Mouse (Mus musculus): ENCODE results near the gene Gtpbp3. TPM values are rescaled to one million over a fixed set of nuclear protein-coding genes. Genes with fewer than 3 reads are reported as not detected.

Gtpbp3 gene
- polyA plus RNA-seq, 1 experiment from 2014 or later: 21.3 TPM

DNA sequence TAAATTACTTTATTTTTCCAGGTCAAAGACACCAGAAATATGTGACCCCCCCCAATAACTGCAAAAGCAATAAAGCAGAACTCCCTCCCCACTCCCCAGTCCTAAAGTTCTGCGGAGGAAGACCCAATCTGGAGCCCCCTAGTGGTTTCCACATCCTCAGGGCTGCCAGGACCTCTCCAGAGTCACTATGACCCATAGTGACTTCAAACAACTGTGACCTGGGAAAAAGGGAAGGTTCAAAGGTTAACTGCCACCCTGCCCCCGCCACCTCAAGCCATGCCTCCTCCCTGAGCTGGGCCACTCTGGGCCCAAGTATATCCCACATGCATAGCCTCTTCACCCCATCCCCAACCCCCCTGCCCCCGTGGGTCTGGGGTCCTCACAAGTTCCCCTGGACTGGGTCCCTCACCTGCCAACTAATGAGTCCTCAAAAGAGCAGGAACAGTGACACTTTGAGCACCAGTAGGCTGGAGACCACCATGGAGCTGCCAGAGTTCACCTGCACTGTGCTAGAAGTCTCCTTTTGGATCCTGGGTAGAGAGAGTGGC is 46.4 kb downstream of the Gtpbp3 start:
- H3K27me3 ChIP-seq (ENCODE audit: poor library complexity, severe bottlenecking): peaks cover 43% of the 10 kb centered on the region
- 36% methylated on average over 3 of the region's 3 CpGs for WGBS
- H3K27ac ChIP-seq: no peak overlapping the region
- H3K9me3 ChIP-seq: no peaks in the 10 kb centered on the region
- H3K4me3 ChIP-seq: no peak overlapping the region
- H3K36me3 ChIP-seq (replicated peaks): no peaks in the 10 kb centered on the region
- H3K4me1 ChIP-seq: peaks cover 16% of the 10 kb centered on the region
- DNase-seq (ENCODE audit: extremely low spot score, low spot score): no peak

DNA sequence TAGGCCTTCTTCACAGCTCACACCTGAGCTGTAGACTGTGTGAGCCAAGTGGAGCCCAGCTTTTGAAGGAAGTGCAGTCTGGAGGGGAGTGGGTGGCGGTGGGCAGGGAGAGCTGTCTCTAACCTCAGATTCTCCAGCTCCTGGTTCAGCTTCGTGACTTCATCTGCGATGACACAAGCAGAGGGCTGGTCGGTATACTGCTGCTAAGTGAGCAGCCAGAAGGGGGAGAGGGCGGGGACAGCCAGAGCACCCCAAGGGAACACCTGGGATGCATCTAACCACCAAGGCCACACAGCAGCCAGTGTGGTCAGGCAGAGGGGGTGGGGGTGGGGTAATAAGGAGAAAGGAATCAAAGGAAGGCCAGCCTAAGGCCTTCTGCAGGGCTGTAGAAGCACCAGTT is 47.8 kb downstream of the Gtpbp3 start:
- Histone ChIP-seq H3K27me3 (ENCODE audit: poor library complexity, severe bottlenecking) (peaks cover 43% of the 10 kb centered on the region), H3K36me3 (replicated peaks) (no peaks in the 10 kb centered on the region), H3K4me3 (no peak overlapping the region), H3K4me1 (peaks cover 16% of the 10 kb centered on the region), H3K27ac (no peak overlapping the region), H3K9me3 (no peaks in the 10 kb centered on the region)
- WGBS: 66% methylated on average over 5 of the region's 5 CpGs
- DNase-seq (ENCODE audit: extremely low spot score, low spot score): no peak

DNA sequence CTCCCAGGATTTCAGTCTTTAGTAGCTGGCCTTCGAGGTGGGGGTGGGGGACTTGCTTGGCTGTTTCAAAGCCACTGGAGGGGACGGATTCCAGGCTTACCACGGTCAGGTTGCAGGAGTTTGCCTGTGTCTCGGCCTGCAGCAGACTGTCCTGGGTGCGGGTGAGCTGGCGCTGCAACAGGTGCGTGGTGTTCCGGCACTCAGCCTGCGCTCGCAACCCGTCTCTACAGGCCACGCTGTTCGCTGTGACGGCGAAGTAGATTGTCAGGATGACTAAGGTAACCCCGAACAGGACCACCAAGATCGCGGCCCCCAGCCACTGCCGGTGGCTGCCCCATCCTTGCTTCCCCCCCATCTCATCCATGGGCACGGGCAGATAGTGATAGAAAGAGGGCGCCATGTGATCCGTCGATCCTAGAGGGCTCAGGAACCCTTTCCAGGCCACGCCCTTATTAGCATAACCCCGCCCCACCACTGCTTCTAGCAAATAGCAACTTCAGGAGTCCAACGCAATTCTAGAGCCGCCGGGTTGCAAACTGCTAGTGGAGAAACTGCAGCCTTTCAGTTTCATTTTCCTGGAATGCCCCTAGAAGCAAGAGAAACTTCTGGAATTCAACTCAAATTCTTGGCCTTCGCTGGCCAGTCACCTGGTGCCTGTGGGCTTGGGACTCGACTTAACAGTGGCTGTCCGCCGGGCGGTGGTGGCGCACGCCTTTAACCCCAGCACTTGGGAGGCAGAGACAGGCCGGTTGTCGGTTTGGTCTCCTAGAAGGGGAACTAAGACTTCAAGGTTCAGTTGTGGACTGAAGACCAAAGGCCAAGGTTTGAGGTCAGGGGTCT is 49.3 kb downstream of the Gtpbp3 start, which contains the start of gene Bst2:
Bst2 (minus strand) TSS at position 429 of the 840 bp plus-strand sequence.
- peaks cover 43% of the 10 kb centered on the region for H3K27me3 ChIP-seq (ENCODE audit: poor library complexity, severe bottlenecking)
- no peaks in the 10 kb centered on the region for H3K36me3 ChIP-seq (replicated peaks)
- no peaks in the 10 kb centered on the region for H3K9me3 ChIP-seq
- H3K4me1 ChIP-seq: peaks cover 16% of the 10 kb centered on the region
- DNase-seq (ENCODE audit: extremely low spot score, low spot score): peak; percentile 76
- WGBS: 3% methylated on average over 37 of the region's 37 CpGs
- peak within 1 kb of the TSS; percentile 54 for H3K4me3 ChIP-seq
- H3K27ac ChIP-seq: peak within 1 kb of the TSS; percentile 66; the same call in 1 of the 2 replicates

DNA sequence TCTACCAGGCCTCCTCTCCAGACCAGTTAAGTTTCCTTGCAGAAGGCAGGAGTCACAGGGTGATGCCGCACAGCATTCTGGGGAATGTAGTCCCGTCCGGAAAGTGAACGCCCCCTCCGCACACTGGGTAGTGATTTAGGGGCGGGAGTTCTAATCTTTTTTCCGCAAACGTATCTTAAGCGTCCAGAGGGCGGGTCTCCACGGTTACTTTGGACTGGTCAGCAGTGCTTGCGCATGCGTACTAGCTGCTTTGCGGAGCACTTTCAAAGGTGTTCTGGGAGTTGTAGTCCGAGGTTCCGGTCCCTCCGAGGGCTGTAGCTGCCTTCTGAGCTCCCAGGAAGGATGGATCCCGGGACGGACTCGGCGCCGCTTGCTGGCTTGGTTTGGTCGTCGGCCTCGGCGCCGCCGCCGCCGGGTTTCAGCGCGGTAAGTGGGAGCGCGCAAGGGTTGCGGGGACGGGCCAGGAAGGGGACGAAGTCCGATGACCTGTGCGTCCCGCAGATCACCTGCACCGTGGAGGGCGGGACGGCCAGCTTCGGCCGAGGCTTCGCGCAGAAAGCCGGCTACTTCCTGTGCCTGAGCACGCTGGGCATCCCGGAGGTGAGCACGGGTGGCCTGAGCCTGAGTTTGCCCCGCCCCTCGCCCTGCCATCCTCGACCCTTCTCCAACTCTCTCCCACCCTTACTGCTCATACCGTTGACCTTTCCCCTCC is 54.9 kb downstream of the Gtpbp3 start, which contains the start of gene Mvb12a:
Mvb12a (plus strand) TSS at position 291 of the 712 bp plus-strand sequence.
- Histone ChIP-seq H3K4me1 (peaks cover 15% of the 10 kb centered on the region), H3K27ac (peak within 1 kb of the TSS; percentile 86), H3K4me3 (peak within 1 kb of the TSS; percentile 87), H3K36me3 (replicated peaks) (peaks cover 27% of the 10 kb centered on the region), H3K27me3 (ENCODE audit: poor library complexity, severe bottlenecking) (peaks cover 9% of the 10 kb centered on the region), H3K9me3 (no peaks in the 10 kb centered on the region)
- WGBS: under 1% methylated on average over 55 of the region's 55 CpGs
- DNase-seq (ENCODE audit: extremely low spot score, low spot score): peak; percentile 96

DNA sequence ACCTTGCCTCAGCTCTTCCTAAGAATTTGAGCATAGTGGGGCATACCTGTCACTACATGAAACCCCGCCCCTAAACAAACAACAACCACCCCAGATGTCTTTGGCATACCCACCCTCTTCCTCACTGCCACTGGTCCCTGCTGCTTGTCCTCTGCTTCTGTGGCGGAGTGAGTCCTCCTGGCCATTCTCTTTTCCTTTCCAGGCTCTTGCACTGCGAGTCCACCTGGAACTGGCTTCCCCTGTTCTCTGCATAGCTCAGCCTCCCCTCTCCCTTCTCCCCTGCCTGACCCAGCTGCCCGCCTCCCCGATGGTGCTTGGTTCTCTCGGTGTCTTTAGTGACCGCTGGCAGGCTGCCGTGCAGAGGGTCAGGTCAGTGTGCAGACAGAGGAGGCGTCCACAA is 55.9 kb downstream of the Gtpbp3 start:
- Histone ChIP-seq H3K9me3 (no peaks in the 10 kb centered on the region), H3K4me3 (peak overlapping the region; percentile 87), H3K27ac (no peak overlapping the region), H3K36me3 (replicated peaks) (peaks cover 36% of the 10 kb centered on the region), H3K27me3 (ENCODE audit: poor library complexity, severe bottlenecking) (no peaks in the 10 kb centered on the region; the same call in none of the 2 replicates), H3K4me1 (peaks cover 13% of the 10 kb centered on the region)
- 89% methylated on average over 9 of the region's 9 CpGs for WGBS
- DNase-seq (ENCODE audit: extremely low spot score, low spot score): no peak

DNA sequence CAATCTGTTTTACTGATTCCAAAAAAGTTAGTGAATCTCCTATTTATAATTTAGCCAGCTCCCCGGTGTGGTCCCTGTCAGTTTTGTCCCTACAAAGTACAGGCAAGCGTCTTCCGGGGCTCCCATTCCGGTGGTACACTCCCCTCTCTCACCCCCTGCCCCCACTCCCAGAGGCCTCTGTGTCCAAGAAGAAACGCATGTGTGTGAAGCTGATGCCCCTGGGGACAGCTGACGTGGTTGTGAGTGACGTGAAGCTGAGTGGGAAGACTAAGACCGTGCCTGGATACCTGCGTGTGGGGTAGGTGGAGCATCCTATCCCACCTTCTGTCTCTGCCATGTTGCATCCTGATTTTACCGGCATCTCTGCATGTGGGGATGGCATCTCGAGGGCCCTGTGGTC is 57.1 kb downstream of the Gtpbp3 start:
- no peak for DNase-seq (ENCODE audit: extremely low spot score, low spot score)
- Histone ChIP-seq H3K36me3 (replicated peaks) (peaks cover 38% of the 10 kb centered on the region), H3K9me3 (no peaks in the 10 kb centered on the region), H3K4me1 (peaks cover 13% of the 10 kb centered on the region), H3K27ac (no peak overlapping the region), H3K4me3 (no peak overlapping the region), H3K27me3 (ENCODE audit: poor library complexity, severe bottlenecking) (no peaks in the 10 kb centered on the region)
- WGBS: 93% methylated on average over 11 of the region's 11 CpGs

DNA sequence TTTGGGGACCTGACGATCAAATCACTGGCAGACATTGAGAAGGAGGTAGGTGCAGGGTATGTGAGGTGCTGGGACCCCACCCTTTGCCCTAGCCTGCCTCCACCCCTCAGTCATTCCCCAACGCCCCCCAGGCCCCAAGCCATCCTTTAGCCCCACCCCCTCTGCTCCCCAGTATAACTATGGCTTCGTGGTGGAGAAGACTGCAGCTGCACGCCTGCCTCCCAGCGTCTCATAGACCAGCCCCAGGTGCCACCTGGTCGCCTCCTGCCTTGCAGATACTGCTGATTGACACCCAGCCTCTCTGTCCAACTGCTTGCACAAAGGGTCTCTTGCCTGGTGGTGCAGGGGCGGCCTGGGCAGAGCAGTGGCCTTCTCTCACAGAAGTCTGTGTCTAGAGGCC is 59.7 kb downstream of the Gtpbp3 start:
- H3K27ac ChIP-seq: no peak overlapping the region
- H3K27me3 ChIP-seq (ENCODE audit: poor library complexity, severe bottlenecking): no peaks in the 10 kb centered on the region
- H3K36me3 ChIP-seq (replicated peaks): peaks cover 38% of the 10 kb centered on the region
- no peaks in the 10 kb centered on the region for H3K9me3 ChIP-seq
- no peak overlapping the region for H3K4me3 ChIP-seq
- 92% methylated on average over 7 of the region's 7 CpGs for WGBS
- peaks cover 13% of the 10 kb centered on the region for H3K4me1 ChIP-seq
- no peak for DNase-seq (ENCODE audit: extremely low spot score, low spot score)

Other genes with a start within 250 kb of the Gtpbp3 start
- gene Myo9b, start 215.4 kb upstream of the Gtpbp3 start, polyA plus RNA-seq (2016; fragmentation: Nextera tagmentation; extraction: Ambion mirVana): 26.0 and 28.0 TPM in 2 replicates
- 61.3 and 65.8 TPM in 2 replicates for gene Haus8, start 215.2 kb upstream of the Gtpbp3 start, polyA plus RNA-seq (2016; fragmentation: Nextera tagmentation; extraction: Ambion mirVana)
- gene Use1, start 121.3 kb upstream of the Gtpbp3 start, polyA plus RNA-seq (2016; fragmentation: Nextera tagmentation; extraction: Ambion mirVana): 81.4 and 82.7 TPM in 2 replicates
- gene Ocel1, start 116.8 kb upstream of the Gtpbp3 start, polyA plus RNA-seq (2016; fragmentation: Nextera tagmentation; extraction: Ambion mirVana): 3.5 and 4.0 TPM in 2 replicates
- 47.8 and 49.0 TPM in 2 replicates for gene Nr2f6, start 106.1 kb upstream of the Gtpbp3 start, polyA plus RNA-seq (2016; fragmentation: Nextera tagmentation; extraction: Ambion mirVana)
- gene Ushbp1, start 92.3 kb upstream of the Gtpbp3 start, polyA plus RNA-seq (2016; fragmentation: Nextera tagmentation; extraction: Ambion mirVana): 5.8 and 5.9 TPM in 2 replicates
- 106 and 108 TPM in 2 replicates for gene Babam1, start 91.2 kb upstream of the Gtpbp3 start, polyA plus RNA-seq (2016; fragmentation: Nextera tagmentation; extraction: Ambion mirVana)
- 47.3 and 51.2 TPM in 2 replicates for gene Ankle1, start 82.1 kb upstream of the Gtpbp3 start, polyA plus RNA-seq (2016; fragmentation: Nextera tagmentation; extraction: Ambion mirVana)
- gene Abhd8, start 24.4 kb upstream of the Gtpbp3 start, polyA plus RNA-seq (2016; fragmentation: Nextera tagmentation; extraction: Ambion mirVana): 67.6 and 68.2 TPM in 2 replicates
- gene Mrpl34, start 23.1 kb upstream of the Gtpbp3 start, polyA plus RNA-seq (2016; fragmentation: Nextera tagmentation; extraction: Ambion mirVana): 218 and 226 TPM in 2 replicates
- gene Dda1, start 18.9 kb upstream of the Gtpbp3 start, polyA plus RNA-seq (2016; fragmentation: Nextera tagmentation; extraction: Ambion mirVana): 116 and 122 TPM in 2 replicates
- 1.8 TPM in 2 replicates for gene Ano8, start 2.1 kb upstream of the Gtpbp3 start, polyA plus RNA-seq (2016; fragmentation: Nextera tagmentation; extraction: Ambion mirVana)
- 43.3 and 47.5 TPM in 2 replicates for gene Plvap, start 23.6 kb downstream of the Gtpbp3 start, polyA plus RNA-seq (2016; fragmentation: Nextera tagmentation; extraction: Ambion mirVana)
- gene Ccdc194, start 37.6 kb downstream of the Gtpbp3 start, polyA plus RNA-seq (2016; fragmentation: Nextera tagmentation; extraction: Ambion mirVana): 0.47 TPM in 1 of 2 replicates, not detected in the other
- gene Bst2, start 49.4 kb downstream of the Gtpbp3 start, polyA plus RNA-seq (2016; fragmentation: Nextera tagmentation; extraction: Ambion mirVana): 6.7 and 7.4 TPM in 2 replicates
- 65.9 and 66.0 TPM in 2 replicates for gene Mvb12a, start 54.8 kb downstream of the Gtpbp3 start, polyA plus RNA-seq (2016; fragmentation: Nextera tagmentation; extraction: Ambion mirVana)
- gene Tmem221, start 70.8 kb downstream of the Gtpbp3 start, polyA plus RNA-seq (2016; fragmentation: Nextera tagmentation; extraction: Ambion mirVana): 0.17 and 0.28 TPM in 2 replicates
- 0.09 TPM in 1 of 2 replicates, not detected in the other for gene Nxnl1, start 78.5 kb downstream of the Gtpbp3 start, polyA plus RNA-seq (2016; fragmentation: Nextera tagmentation; extraction: Ambion mirVana)
- 20.2 and 21.9 TPM in 2 replicates for gene Slc27a1, start 80.8 kb downstream of the Gtpbp3 start, polyA plus RNA-seq (2016; fragmentation: Nextera tagmentation; extraction: Ambion mirVana)
- gene Pgls, start 104.1 kb downstream of the Gtpbp3 start, polyA plus RNA-seq (2016; fragmentation: Nextera tagmentation; extraction: Ambion mirVana): 262 and 266 TPM in 2 replicates
- 4.1 and 5.1 TPM in 2 replicates for gene Fam129c, start 109.5 kb downstream of the Gtpbp3 start, polyA plus RNA-seq (2016; fragmentation: Nextera tagmentation; extraction: Ambion mirVana)
- 44.2 and 47.4 TPM in 2 replicates for gene Colgalt1, start 122.9 kb downstream of the Gtpbp3 start, polyA plus RNA-seq (2016; fragmentation: Nextera tagmentation; extraction: Ambion mirVana)
- 2.9 and 3.3 TPM in 2 replicates for gene Unc13a, start 183.7 kb downstream of the Gtpbp3 start, polyA plus RNA-seq (2016; fragmentation: Nextera tagmentation; extraction: Ambion mirVana)
- gene Jak3, start 188.2 kb downstream of the Gtpbp3 start, polyA plus RNA-seq (2016; fragmentation: Nextera tagmentation; extraction: Ambion mirVana): 2.5 and 3.0 TPM in 2 replicates
- gene Insl3, start 201.1 kb downstream of the Gtpbp3 start, polyA plus RNA-seq (2016; fragmentation: Nextera tagmentation; extraction: Ambion mirVana): 0.26 TPM in 1 of 2 replicates, not detected in the other
- gene B3gnt3, start 213.7 kb downstream of the Gtpbp3 start, polyA plus RNA-seq (2016; fragmentation: Nextera tagmentation; extraction: Ambion mirVana): 0.41 and 0.69 TPM in 2 replicates
- 12.6 and 13.2 TPM in 2 replicates for gene Fcho1, start 237.6 kb downstream of the Gtpbp3 start, polyA plus RNA-seq (2016; fragmentation: Nextera tagmentation; extraction: Ambion mirVana)